Mouse (Mus musculus) cerebellum, adult (tissue): ENCODE data around the gene Trir.

Source experiments
- ATAC-seq: cut with Nextera tagmentation; 2 replicates; pipeline ENCODE4 v1.9.2; 2017; ENCODE audit warnings: mild to moderate bottlenecking, moderate library complexity, mixed read lengths; ENCODE audit not compliant: insufficient number of reproducible peaks, low FRiP score, low TSS enrichment

Gene Trir

GRCm38 (mm10) chr8:84990836-84991235 is 35.8 kb upstream of the Trir start:
- peak; percentile 32 for ATAC-seq

GRCm38 (mm10) chr8:84994375-84994774 is 32.2 kb upstream of the Trir start:
- ATAC-seq, result no peak

DNA sequence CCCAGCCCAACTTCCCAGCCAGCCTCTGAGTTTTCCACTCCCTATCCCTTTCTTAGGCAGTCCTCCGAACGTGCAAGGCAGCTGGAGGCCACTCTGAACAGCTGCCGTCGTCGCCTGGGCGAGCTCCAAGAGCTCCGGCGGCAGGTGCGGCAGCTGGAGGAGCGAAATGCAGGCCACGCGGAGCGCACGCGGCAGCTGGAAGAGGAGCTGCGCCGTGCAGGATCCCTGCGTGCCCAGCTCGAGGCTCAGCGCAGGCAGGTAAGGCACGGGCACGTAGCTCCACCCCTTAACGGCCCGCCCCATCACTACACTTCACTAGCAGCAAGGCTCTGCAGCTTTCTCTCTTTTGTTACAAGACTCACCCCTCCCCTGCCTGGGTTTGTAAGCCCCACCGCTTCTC is 30.9 kb upstream of the Trir start:
- ATAC-seq, result no peak

GRCm38 (mm10) chr8:84996978-84997377 is 29.6 kb upstream of the Trir start:
- no peak for ATAC-seq

GRCm38 (mm10) chr8:84997649-84998295 is 28.9 kb upstream of the Trir start:
- peak; percentile 93 for ATAC-seq

DNA sequence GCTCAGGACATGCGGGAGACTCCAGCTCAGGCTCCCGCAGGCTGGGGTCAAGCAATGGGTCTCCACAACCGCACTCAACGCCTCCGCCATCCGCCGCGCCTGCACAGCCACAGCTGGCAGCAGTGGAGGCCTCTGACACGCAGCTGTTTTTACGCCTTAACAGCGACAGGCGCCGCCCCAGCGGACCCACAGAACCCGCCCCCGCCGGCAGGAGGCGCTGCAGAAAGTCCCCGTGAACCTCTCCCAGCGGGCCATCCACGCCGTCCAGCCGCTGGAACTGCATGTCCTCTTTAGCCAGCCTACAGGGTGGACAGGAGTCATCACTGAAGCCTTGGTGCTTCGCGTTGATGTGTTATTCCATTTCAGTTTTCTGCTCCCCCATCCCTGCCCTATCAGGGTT is 18.9 kb upstream of the Trir start:
- no peak for ATAC-seq

GRCm38 (mm10) chr8:85011242-85011641 is 15.4 kb upstream of the Trir start:
- ATAC-seq, result no peak

DNA sequence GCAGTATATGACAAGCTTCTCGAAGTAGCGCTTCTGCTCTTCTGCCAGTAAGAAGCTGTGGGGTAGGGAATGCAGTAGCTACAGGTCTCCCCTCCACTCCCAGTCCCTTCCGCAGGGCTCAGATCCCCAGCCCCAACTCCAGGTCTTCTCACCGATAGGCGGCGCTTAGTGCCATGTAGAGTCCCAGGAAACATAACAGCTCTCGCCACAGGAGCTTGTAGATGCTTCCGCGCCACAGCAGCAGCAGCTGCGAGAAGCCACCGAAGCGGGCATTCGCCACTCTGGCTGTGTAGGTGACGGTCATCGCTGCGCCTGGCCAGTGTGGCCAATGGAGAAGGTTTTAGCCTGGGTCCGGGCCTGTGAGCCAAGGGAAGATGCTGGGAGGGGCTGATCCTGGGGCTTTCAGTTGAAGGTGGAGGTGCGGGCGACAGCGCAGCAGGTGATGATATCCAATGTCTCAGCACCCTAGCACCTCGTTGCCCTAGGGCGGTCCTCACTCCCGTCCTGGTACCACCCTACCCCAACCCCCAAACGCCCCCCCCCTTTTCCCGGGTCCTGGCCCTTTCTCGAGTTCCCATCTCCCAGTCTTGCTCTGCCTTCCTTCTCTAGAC is 13.3 kb upstream of the Trir start:
- peak; percentile 68; the same call in 1 of the 2 replicates for ATAC-seq

- no peak for ATAC-seq
Observed at GRCm38 (mm10) chr8:85014431-85014830, 12.2 kb upstream of the Trir start, which contains the start of gene Best2. Best2 (minus strand) TSS chr8:85014531.

- no peak for ATAC-seq
Observed at GRCm38 (mm10) chr8:85016724-85017123, 9.9 kb upstream of the Trir start.

DNA sequence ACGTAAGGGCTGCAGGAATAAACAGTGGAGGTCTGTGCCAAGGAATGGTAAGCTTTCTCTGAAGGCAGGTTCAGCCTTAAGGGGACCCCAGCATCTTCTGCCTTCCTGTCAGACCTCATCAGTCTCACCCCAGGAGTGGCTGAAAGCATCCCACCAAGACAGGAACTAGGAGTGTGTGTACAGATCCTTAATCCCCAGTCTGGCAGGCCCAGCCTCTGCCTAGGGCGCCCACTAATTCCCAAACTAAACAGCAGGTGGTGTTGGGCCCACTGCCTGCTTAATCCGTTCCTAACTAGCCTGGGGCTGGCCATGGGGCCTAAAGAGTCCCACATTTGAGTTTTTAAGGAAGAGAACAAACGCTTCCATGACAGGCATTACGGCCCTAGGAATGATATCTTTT is 9.4 kb upstream of the Trir start:
- ATAC-seq, result no peak

- no peak for ATAC-seq
Observed at GRCm38 (mm10) chr8:85021514-85022055, 5.0 kb upstream of the Trir start.

DNA sequence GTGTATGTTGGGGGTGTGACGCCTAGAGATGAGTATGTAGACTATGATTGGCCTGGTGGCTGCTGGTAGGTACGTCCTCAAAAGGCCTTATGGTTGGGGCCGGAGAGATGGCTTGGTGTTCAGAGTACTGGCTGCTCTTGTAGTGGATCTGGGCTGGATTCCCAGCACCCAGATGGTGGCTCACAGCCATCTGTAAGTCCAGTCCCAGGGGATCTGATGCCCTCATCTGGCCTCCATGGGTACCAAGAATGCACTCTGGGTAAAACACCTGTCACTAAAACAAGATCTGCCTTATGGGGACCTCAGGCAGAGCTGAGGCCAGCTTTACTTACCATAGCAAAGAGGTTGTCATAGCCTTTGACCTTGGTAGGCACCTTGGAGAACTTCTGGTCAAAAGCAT is 2.8 kb upstream of the Trir start:
- ATAC-seq, result no peak

- ATAC-seq, result peak; percentile 89
Observed at GRCm38 (mm10) chr8:85025098-85025932, 1.3 kb upstream of the Trir start, which contains the start of gene Asna1. Asna1 (minus strand) TSS chr8:85025281.

- ATAC-seq, result no peak
Observed at GRCm38 (mm10) chr8:85027516-85027855, 863 bp downstream of the Trir start.

GRCm38 (mm10) chr8:85027922-85028321 is 1.3 kb downstream of the Trir start:
- ATAC-seq, result no peak

GRCm38 (mm10) chr8:85029271-85029670 is 2.6 kb downstream of the Trir start:
- no peak for ATAC-seq

DNA sequence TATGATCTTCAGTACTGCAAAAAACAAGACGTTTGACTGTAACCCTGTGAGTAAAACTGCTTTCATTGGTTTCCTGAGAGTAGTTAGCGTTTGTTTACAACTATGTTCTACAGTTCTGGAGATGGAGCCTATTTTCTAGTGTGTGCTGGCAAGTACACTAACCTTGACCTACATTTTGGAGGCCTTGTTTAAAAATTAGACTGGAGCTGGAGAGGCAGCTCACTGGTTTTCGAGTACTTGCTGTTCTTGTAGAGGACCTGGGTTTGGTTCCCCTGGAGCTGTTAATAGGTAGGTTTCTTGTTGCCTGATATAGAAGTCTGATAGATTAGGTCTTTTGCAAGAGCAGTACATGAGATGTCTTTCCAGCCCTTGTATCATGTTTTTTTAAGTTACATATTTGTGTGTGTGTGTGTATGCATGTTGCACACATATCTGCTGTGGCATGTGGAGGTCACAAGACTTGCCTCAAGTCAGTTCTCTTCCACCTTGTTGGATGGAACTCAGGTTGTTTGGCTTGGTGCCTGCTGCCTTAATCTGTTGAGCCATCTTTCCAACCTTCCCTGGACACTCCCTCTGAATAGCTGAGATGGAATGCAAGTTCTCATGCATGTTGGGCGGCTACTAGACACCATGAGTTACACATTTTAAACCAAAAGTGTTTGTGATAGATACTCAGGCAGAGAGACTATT is 6.1 kb downstream of the Trir start:
- ATAC-seq, result no peak

DNA sequence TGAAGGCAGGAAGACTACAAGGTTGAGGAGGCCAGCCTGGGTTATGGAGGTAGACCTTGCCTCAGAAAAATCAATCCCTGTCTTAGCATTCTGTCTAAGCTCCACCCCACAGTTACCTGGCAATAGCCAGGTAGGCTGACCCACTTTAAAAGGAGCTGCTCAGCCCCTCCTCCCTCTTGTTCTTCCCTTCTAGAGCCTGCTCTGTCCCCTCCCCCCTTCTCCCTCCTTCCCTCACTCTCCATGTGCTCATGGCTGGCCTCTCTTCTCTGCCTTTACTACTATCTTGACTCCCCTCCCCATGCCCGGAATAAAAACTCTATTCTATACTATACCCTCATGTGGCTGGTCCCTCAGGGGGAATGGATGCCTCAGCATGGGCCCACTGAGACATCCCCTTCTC is 7.2 kb downstream of the Trir start:
- ATAC-seq, result no peak

DNA sequence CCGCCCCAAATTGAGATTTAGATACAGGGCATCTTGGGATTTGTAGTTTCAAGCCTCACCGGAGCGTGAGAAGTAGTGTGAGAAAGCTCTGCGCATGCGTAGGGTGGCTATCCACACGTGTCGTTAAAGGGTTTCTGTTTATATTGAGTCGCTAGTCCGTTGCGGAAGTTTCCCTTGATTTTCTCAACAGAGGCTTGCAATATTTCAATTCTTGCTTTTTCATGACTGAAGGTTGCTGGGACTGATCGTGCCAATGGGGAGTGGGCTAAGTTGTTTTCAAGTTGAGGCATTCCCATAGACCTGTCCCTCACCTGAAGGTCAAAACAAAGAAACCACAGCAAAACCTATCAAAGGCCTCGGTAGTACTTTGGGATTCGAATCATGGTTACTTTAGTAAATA is 8.1 kb downstream of the Trir start:
- no peak for ATAC-seq
